7 mouse cellular contexts compared by ENCODE assay signal in the genomic region with DNA sequence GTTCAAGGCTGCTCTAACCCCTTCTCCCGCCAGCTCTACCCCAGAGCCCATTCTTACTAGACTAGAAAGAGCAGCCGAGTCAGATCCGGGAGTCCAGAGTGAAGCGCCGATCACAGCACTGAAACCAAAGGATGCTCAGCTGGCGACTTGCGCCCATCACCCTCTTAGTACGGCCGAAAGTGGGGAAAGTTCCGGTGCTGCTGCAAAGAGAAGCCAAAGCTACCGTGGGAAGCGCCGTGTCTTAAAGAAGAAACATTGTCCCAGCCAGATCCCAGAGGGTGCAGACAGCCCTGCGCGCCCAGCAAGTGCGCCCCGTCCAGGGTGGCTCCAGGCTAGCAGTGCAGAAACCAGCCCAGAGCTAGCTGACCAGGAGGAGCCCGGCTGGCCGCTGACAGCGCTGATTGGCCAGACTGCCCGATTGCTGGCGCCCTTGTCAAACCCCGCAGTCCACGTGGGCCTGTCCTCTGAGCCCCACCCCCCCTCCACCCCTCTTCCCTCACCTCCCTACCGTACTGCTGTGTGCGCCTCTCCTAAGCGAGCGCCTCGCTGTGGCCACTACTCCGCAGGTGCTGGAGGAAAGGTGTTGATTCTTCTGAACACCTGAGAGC. TPM values are rescaled to one million over a fixed set of nuclear protein-coding genes. Genes with fewer than 3 reads are reported as not detected.
A peak's percentile ranks its signal among the peaks of the same experiment; 100 is the strongest.
DNase-seq lines count a peak whose midpoint lies in the region; ATAC-seq lines count a peak whose summit lies in the region.

A gene (minus strand): TSS at position 340 of the 608 bp plus-strand sequence.

- ATAC-seq in embryonic facial prominence, embryonic 14.5 days (ENCODE audit: low read depth), result peak; percentile 82
- ATAC-seq in intestine, embryonic 16.5 days, result peak; percentile 88
- peak; percentile 86 for ATAC-seq in lung, embryonic 15.5 days (ENCODE audit: borderline replicate concordance, extremely low read depth, low FRiP score, low TSS enrichment)

- H3K36me3 ChIP-seq in embryonic facial prominence, embryonic 14.5 days (ENCODE audit: control insufficient read depth, insufficient read depth, low read length), result no peaks in the 10 kb centered on the region
- no peaks in the 10 kb centered on the region for H3K36me3 ChIP-seq in intestine, embryonic 16.5 days (ENCODE audit: control insufficient read depth, insufficient read depth, low read length)
- H3K36me3 ChIP-seq in lung, embryonic 15.5 days, result no peaks in the 10 kb centered on the region

- H3K9me3 ChIP-seq in embryonic facial prominence, embryonic 14.5 days (ENCODE audit: control insufficient read depth, low read length), result no peaks in the 10 kb centered on the region
- H3K9me3 ChIP-seq in intestine, embryonic 16.5 days (ENCODE audit: control insufficient read depth, low read length), result no peaks in the 10 kb centered on the region
- H3K9me3 ChIP-seq in lung, embryonic 15.5 days, result no peaks in the 10 kb centered on the region

- peaks cover 4% of the 10 kb centered on the region for H3K4me1 ChIP-seq in embryonic facial prominence, embryonic 14.5 days (ENCODE audit: control insufficient read depth, insufficient read depth, low read length)
- H3K4me1 ChIP-seq in intestine, embryonic 16.5 days (ENCODE audit: control insufficient read depth, insufficient read depth, low read length), result 0 out of 2 replicates have a peak, but pooled peaks cover 8% of the 10 kb centered on the region
- peaks cover 18% of the 10 kb centered on the region; the same call in 1 of the 2 replicates for H3K4me1 ChIP-seq in lung, embryonic 15.5 days

- WGBS in embryonic facial prominence, embryonic 14.5 days, result 1% methylated on average over 30 of the region's 30 CpGs
- under 1% methylated on average over 30 of the region's 30 CpGs for WGBS in intestine, embryonic 16.5 days
- under 1% methylated on average over 30 of the region's 30 CpGs for WGBS in lung, embryonic 15.5 days

- no peak within 1 kb of the TSS for H3K27ac ChIP-seq in embryonic facial prominence, embryonic 14.5 days (replicated peaks; ENCODE audit: low read depth, low read length)
- H3K27ac ChIP-seq in intestine, embryonic 16.5 days (ENCODE audit: low read length), result no peak within 1 kb of the TSS
- no peak within 1 kb of the TSS for H3K27ac ChIP-seq in lung, embryonic 15.5 days

- H3K27me3 ChIP-seq in embryonic facial prominence, embryonic 14.5 days (replicated peaks; ENCODE audit: control insufficient read depth, insufficient read depth, low read length), result peaks cover 34% of the 10 kb centered on the region
- H3K27me3 ChIP-seq in intestine, embryonic 16.5 days (replicated peaks; ENCODE audit: control insufficient read depth, insufficient read depth, low read length), result peaks cover 19% of the 10 kb centered on the region
- H3K27me3 ChIP-seq in lung, embryonic 15.5 days, result peaks cover 41% of the 10 kb centered on the region

- peak within 1 kb of the TSS; percentile 28; the same call in 1 of the 2 replicates for H3K9ac ChIP-seq in embryonic facial prominence, embryonic 14.5 days (ENCODE audit: low read depth, low read length)
- 0 out of 2 replicates have a peak within 1 kb of the TSS, but pooled peaks have one; percentile 8 for H3K9ac ChIP-seq in intestine, embryonic 16.5 days (ENCODE audit: low read depth, low read length)
- H3K9ac ChIP-seq in lung, embryonic 15.5 days, result 0 out of 2 replicates have a peak within 1 kb of the TSS, but pooled peaks have one; percentile 8

- H3K4me3 ChIP-seq in embryonic facial prominence, embryonic 14.5 days (ENCODE audit: low read depth, low read length), result peak within 1 kb of the TSS; percentile 39
- H3K4me3 ChIP-seq in intestine, embryonic 16.5 days (ENCODE audit: low read length), result peak within 1 kb of the TSS; percentile 48
- H3K4me3 ChIP-seq in lung, embryonic 15.5 days, result peak within 1 kb of the TSS; percentile 40

- peak; percentile 3 for DNase-seq in urinary bladder, postnatal 25 days (ENCODE audit: low spot score)
- no peak for DNase-seq in urinary bladder, adult 18-20 months (ENCODE audit: low spot score in 2 of 2)
- DNase-seq in embryonic facial prominence, embryonic 14.5 days (ENCODE audit: low spot score), result peak; percentile 54
- DNase-seq in right cerebral cortex, postnatal 25 days, result peak; percentile 6
- no peak for DNase-seq in adipocyte (ENCODE audit: low spot score)

- peak within 1 kb of the TSS; percentile 60 for H3K4me2 ChIP-seq in embryonic facial prominence, embryonic 14.5 days (ENCODE audit: low read depth, low read length)
- peak within 1 kb of the TSS; percentile 88 for H3K4me2 ChIP-seq in intestine, embryonic 16.5 days (ENCODE audit: low read depth, low read length)
- H3K4me2 ChIP-seq in lung, embryonic 15.5 days, result peak within 1 kb of the TSS; percentile 77

RNA-seq across cellular contexts. Expression of the gene that starts here (rescaled TPM):
- 1.4 and 1.9 TPM in 2 replicates for polyA plus RNA-seq in embryonic facial prominence, embryonic 14.5 days (2014; fragmentation: Nextera tagmentation; extraction: Ambion mirVana)
- 0.10 TPM in 2 replicates for polyA plus RNA-seq in intestine, embryonic 16.5 days (2015; fragmentation: Nextera tagmentation; extraction: Ambion mirVana)
- 0.32 and 0.33 TPM in 2 replicates for polyA plus RNA-seq in lung, embryonic 15.5 days (2015; fragmentation: Nextera tagmentation; extraction: Ambion mirVana)

Comparison
In these comparisons a context has a peak if more than half of its experiments do, and no peak if none do; other contexts are left out.
1. DNase-seq: peak in urinary bladder, postnatal 25 days (single experiment), embryonic facial prominence, embryonic 14.5 days (single experiment) and right cerebral cortex, postnatal 25 days (single experiment); none in urinary bladder, adult 18-20 months (0 of 2) and adipocyte (single experiment).
2. Peak in ATAC-seq, H3K4me3 ChIP-seq, H3K9ac ChIP-seq and H3K4me2 ChIP-seq in intestine, embryonic 16.5 days; RNA of the gene not detected or under 1 TPM.
3. Peak in ATAC-seq, H3K4me3 ChIP-seq, H3K9ac ChIP-seq and H3K4me2 ChIP-seq in lung, embryonic 15.5 days; RNA of the gene not detected or under 1 TPM.
4. Peak in every context shown above with its lines, with median percentiles within 50 percentile points of each other: ATAC-seq, H3K4me2 ChIP-seq, H3K4me3 ChIP-seq and H3K9ac ChIP-seq.